Mouse (Mus musculus): ENCODE measurements around the gene Pax5. TPM values are rescaled to one million over a fixed set of nuclear protein-coding genes. Genes with fewer than 3 reads are reported as not detected.
"Not testable (repeated sequence)": the region's sequence is repeated elsewhere in the genome, so short reads cannot be mapped to it uniquely, and the experiment has no call there.

The Pax5 gene
- polyA plus RNA-seq (2015; fragmentation: Nextera tagmentation; extraction: Ambion mirVana), result 0.86 and 1.2 TPM in 2 replicates

DNA sequence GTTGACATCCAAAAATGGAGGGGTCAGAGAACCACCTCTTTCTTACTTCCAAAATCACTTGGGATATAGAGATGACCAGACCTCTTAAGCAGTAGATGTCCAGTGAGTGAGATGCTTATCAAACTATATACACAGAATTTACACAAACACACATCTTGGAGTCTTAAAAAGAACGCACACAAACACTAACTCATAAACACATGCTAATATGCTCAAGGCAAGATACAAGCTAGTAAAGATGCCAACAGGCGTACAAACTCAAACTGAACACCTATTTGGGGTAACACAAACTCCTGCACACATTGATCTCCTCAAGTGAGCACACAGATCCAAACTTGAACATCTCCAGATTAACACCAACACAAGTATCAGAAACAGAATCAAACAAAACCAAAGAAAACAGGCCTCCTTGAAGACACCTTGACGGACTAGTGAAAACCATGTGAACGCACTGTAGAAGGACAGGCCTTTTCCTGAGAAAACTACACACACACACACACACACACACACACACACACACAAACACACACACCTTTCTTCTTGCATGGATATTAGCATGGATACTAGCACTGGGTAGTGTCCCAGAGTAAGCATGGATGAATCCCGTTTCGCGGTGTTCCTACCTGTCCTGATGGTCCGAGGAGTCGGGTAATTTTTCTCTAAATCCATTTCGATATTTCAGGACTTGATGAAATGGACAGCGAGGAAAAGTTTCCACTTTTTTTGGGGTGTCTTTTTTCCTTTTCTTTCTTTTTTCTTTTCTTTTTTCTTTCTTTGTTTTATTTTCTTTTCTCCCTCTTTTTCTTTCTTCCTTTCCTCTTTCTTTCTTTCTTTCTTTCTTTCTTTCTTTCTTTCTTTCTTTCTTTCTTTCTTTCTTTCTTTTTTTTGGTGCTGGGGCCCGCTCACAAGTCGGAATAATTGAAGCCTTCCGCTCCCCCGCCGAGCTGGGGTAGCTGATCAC lies at the start of gene Pax5:
TSS of gene Pax5 (minus strand) at position 748 of the 961 bp plus-strand sequence.
- peaks cover 16% of the 10 kb centered on the region for H3K4me1 ChIP-seq
- H3K9ac ChIP-seq (replicated peaks), result no peak within 1 kb of the TSS
- no peak for ATAC-seq (ENCODE audit: low FRiP score)
- no peak within 1 kb of the TSS for H3K27ac ChIP-seq (replicated peaks)
- WGBS, result 30% methylated on average over 16 of the region's 16 CpGs
- no peaks in the 10 kb centered on the region for H3K36me3 ChIP-seq
- H3K4me2 ChIP-seq, result no peak within 1 kb of the TSS
- H3K4me3 ChIP-seq (replicated peaks), result no peak within 1 kb of the TSS
- peaks cover 95% of the 10 kb centered on the region for H3K27me3 ChIP-seq (replicated peaks)
- H3K9me3 ChIP-seq (replicated peaks), result no peaks in the 10 kb centered on the region

DNA sequence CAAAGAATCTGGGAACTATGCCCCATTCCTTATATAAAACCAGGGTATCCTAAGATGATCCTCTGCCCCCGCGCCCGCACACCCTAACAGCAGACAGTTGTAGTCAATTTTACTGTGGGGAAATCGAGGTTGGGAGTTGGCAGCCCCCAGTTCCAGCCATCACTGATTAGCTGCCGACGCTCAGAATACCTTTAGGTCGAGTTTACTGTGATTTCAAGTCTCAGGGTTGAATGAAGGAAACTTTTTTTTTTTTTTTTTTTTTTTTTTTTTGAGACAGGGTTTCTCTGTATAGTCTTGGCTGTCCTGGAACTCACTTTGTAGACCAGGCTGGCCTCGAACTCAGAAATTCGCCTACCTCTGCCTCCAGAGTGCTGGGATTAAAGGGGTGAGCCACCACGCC lies 46.8 kb upstream of the Pax5 start:
- H3K27me3 ChIP-seq (replicated peaks); H3K36me3 ChIP-seq; H3K9me3 ChIP-seq (replicated peaks); ATAC-seq (ENCODE audit: low FRiP score): not testable (repeated sequence)
- peak overlapping the region; percentile 73 for H3K4me2 ChIP-seq
- H3K9ac ChIP-seq (replicated peaks), result peak overlapping the region; percentile 97
- WGBS, result 10% methylated on average over 10 of the region's 10 CpGs
- peak overlapping the region; percentile 100 for H3K4me3 ChIP-seq (replicated peaks)
- H3K27ac ChIP-seq (replicated peaks), result peak overlapping the region; percentile 94
- peaks cover 16% of the 10 kb centered on the region for H3K4me1 ChIP-seq

DNA sequence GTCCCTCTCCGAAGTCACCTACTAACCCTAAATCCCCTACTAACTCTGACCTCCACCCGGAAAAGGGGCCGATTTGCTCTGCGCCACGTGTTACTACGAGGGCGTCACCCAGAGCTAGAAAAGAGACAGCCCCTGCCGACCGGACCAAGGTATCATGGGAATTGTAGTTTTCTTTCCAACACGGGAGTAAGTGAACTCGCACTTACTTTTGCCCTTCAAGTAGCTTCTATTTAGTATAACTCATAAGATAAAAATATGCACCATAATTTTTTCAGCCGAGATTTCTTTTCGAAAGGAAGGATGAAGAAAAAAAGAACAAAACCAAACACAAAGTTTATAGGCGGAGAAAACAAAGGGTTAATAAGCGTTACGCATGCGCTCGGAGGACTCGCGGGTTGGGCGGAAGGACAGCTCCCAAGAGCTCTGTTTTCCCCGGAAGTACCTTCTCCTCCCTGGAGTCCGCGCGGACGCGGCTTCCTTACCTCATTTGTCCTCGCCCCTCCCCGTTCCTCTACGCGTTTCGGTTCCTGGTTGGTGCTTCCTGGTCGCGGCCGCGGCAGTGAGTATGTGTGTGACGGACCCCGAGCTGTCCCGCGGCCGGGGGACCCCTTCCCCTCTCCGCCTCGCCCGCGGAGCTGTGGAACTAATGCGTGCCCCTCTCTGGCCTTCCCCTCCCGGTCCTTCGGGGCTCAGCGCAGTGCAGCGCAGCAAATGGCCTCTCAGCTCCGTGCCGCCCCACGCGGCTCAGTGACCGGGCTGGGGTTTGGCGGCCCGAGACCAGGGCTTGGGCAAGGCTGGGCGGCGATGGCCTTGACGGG lies 46.1 kb upstream of the Pax5 start:
- H3K36me3 ChIP-seq, result no peaks in the 10 kb centered on the region
- peaks cover 16% of the 10 kb centered on the region for H3K4me1 ChIP-seq
- peak overlapping the region; percentile 73 for H3K4me2 ChIP-seq
- H3K4me3 ChIP-seq (replicated peaks), result peak overlapping the region; percentile 100
- H3K27ac ChIP-seq (replicated peaks), result peak overlapping the region; percentile 94
- no peaks in the 10 kb centered on the region for H3K9me3 ChIP-seq (replicated peaks)
- WGBS, result under 1% methylated on average over 60 of the region's 60 CpGs
- ATAC-seq (ENCODE audit: low FRiP score), result peak; percentile 99
- no peaks in the 10 kb centered on the region for H3K27me3 ChIP-seq (replicated peaks)
- H3K9ac ChIP-seq (replicated peaks), result peak overlapping the region; percentile 97

DNA sequence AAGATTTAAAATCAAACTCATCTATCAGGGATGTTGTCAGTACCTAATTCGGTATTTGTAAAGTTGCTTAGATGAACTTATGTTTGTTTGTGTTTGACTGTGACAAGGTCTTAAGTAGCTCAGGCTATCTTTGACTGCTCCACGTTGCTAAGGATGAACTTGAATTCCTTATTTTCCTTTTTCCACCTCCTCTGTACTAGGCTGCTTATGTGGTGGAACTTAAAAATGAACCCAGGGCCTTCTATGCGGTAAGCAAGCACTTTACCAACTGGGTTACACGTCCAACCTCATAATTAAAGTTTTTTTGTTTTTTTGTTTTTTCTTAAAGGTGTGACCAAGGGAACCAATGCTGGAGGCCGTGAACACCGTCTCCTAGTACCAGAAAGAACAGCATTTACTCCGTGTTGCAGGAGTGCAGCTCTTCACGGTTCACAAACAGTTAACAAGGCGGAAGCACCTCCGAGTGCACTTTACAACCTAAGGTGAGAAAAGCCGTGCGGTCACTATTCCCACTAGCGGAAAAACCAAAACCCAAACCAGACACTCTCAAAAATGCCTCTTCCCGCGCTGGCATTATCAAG lies 45.4 kb upstream of the Pax5 start, which contains the start of gene Zcchc7:
TSS of gene Zcchc7 (plus strand) at position 325 of the 581 bp plus-strand sequence.
- peak; percentile 75 for ATAC-seq (ENCODE audit: low FRiP score)

DNA sequence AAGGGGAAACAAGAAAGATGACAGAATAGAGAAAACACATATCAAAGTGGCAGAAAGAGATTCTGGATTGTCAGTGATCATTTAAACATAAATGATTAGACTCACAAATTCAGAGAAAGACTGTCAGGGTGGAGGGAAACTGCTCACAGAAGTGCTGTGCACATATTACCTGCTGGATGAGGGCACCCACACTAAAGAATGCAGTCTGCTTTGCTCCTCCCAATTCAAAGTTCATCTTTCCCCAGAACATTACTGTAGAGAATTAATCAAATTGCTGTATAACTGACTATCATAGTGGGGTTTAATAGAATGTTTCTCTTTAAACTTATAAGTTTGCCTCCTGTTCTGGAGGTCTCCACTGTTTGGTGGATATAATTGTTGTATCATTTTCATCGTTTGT lies 30.2 kb upstream of the Pax5 start:
- no peak overlapping the region for H3K4me3 ChIP-seq (replicated peaks)
- H3K4me1 ChIP-seq, result no peaks in the 10 kb centered on the region
- no peak overlapping the region for H3K4me2 ChIP-seq
- no peaks in the 10 kb centered on the region for H3K9me3 ChIP-seq (replicated peaks)
- no peak for ATAC-seq (ENCODE audit: low FRiP score)
- no peaks in the 10 kb centered on the region for H3K36me3 ChIP-seq
- H3K9ac ChIP-seq (replicated peaks), result no peak overlapping the region
- H3K27ac ChIP-seq (replicated peaks), result no peak overlapping the region
- WGBS, result 84% methylated on average over 1 of the region's 1 CpGs
- no peaks in the 10 kb centered on the region for H3K27me3 ChIP-seq (replicated peaks)

More for the DNA sequence above, 45.4 kb upstream of the Pax5 start, which contains the start of gene Zcchc7:
- Histone ChIP-seq H3K27ac (replicated peaks) (peak within 1 kb of the TSS; percentile 94), H3K4me3 (replicated peaks) (peak within 1 kb of the TSS; percentile 100), H3K36me3 (no peaks in the 10 kb centered on the region), H3K4me1 (peaks cover 16% of the 10 kb centered on the region), H3K9me3 (replicated peaks) (no peaks in the 10 kb centered on the region), H3K27me3 (replicated peaks) (no peaks in the 10 kb centered on the region), H3K9ac (replicated peaks) (peak within 1 kb of the TSS; percentile 97), H3K4me2 (peak within 1 kb of the TSS; percentile 73)
- 5% methylated on average over 15 of the region's 15 CpGs for WGBS

DNA sequence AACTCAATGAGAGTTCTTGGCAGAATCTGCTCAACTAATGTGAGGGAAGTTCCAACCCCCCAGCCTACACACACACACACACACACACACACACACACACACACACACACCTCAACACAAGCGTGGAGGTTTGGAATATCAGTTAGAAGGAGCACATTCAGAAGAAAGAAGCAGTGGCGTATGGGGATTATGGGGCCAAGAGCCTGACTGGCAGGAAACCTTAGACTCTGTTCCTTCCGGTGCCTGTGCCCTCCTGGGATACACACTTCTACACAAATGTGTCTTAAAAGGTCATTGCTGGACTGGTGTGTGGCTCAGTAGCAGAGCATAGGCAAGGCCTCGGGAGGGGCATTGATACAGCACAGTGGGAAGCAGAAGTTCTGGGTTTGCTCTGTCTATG lies 10.9 kb upstream of the Pax5 start:
- no peak overlapping the region for H3K4me2 ChIP-seq
- H3K9me3 ChIP-seq (replicated peaks), result no peaks in the 10 kb centered on the region
- no peak overlapping the region for H3K27ac ChIP-seq (replicated peaks)
- H3K4me3 ChIP-seq (replicated peaks), result no peak overlapping the region
- H3K4me1 ChIP-seq, result no peaks in the 10 kb centered on the region
- no peak overlapping the region for H3K9ac ChIP-seq (replicated peaks)
- 85% methylated on average over 4 of the region's 4 CpGs for WGBS
- no peaks in the 10 kb centered on the region for H3K36me3 ChIP-seq
- ATAC-seq (ENCODE audit: low FRiP score), result no peak
- H3K27me3 ChIP-seq (replicated peaks), result peaks cover 36% of the 10 kb centered on the region

DNA sequence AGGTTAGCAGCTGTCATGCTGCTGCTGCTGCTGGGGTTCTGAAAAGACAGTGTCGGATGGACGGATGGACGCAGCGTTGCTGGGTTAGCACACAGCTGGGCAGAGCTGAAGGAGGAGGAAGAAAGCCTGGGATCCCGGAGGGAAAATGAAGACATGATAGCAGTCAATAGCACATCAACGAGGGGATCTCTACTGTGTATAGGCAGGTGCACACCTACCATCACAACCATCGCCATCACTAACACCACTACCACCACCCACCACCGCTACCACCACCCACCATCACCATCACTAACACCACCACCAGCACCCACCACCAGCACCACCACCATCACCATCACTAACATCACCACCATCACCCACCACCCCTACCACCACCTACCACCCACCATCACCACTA lies 9.8 kb upstream of the Pax5 start:
- H3K27me3 ChIP-seq (replicated peaks), result peaks cover 44% of the 10 kb centered on the region
- H3K9ac ChIP-seq (replicated peaks), result no peak overlapping the region
- WGBS, result 85% methylated on average over 8 of the region's 8 CpGs
- no peak for ATAC-seq (ENCODE audit: low FRiP score)
- no peak overlapping the region for H3K4me2 ChIP-seq
- H3K36me3 ChIP-seq, result no peaks in the 10 kb centered on the region
- H3K9me3 ChIP-seq (replicated peaks), result no peaks in the 10 kb centered on the region
- no peak overlapping the region for H3K4me3 ChIP-seq (replicated peaks)
- H3K4me1 ChIP-seq, result no peaks in the 10 kb centered on the region
- no peak overlapping the region for H3K27ac ChIP-seq (replicated peaks)

DNA sequence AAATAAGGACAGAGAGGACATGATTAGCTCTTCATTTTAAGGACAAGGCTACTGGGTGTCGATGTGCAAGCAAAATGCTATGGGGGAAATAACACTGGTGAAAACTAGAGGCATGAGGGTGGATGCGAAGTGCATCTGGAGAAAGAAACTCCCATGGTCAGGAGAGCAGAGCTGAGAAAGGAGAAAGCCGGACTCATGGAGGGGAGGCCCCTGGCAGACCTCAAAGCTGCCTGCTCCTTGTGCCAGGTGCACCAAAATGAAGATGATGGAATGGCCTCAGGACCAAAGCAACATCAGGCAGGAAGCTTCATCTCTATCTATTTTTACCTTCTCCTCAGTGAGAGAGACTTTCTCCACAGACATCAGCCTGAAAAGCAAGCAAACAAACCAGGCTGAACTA lies 7.4 kb upstream of the Pax5 start:
- Histone ChIP-seq H3K4me2 (no peak overlapping the region), H3K9ac (replicated peaks) (no peak overlapping the region), H3K36me3 (no peaks in the 10 kb centered on the region), H3K4me3 (replicated peaks) (no peak overlapping the region), H3K4me1 (peaks cover 6% of the 10 kb centered on the region), H3K27me3 (replicated peaks) (peaks cover 68% of the 10 kb centered on the region), H3K27ac (replicated peaks) (no peak overlapping the region), H3K9me3 (replicated peaks) (no peaks in the 10 kb centered on the region)
- ATAC-seq (ENCODE audit: low FRiP score), result no peak
- 80% methylated on average over 3 of the region's 3 CpGs for WGBS

DNA sequence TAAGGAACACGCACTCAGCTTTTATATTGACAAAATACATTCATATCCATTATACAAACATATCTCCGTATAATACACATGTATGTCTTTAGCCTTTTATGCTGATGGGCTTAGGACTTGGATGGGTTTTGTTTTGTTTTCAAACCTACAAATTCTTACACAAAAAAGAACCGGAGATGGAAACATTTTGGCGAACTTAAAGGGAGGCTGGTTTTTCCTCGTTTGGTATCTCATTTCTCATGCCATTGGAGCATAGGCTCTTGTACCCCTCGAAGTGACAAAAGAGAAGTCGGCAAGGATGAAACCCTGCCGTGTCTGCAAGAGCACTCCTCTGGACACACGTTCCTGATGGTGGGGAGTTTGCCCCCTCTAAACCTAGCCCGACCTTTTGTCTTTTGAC lies 6.1 kb upstream of the Pax5 start:
- Histone ChIP-seq H3K27ac (replicated peaks) (no peak overlapping the region), H3K4me2 (no peak overlapping the region), H3K36me3 (no peaks in the 10 kb centered on the region), H3K27me3 (replicated peaks) (peaks cover 77% of the 10 kb centered on the region), H3K4me1 (peaks cover 11% of the 10 kb centered on the region), H3K9me3 (replicated peaks) (no peaks in the 10 kb centered on the region), H3K4me3 (replicated peaks) (no peak overlapping the region), H3K9ac (replicated peaks) (no peak overlapping the region)
- WGBS, result 4% methylated on average over 10 of the region's 10 CpGs
- ATAC-seq (ENCODE audit: low FRiP score), result no peak

DNA sequence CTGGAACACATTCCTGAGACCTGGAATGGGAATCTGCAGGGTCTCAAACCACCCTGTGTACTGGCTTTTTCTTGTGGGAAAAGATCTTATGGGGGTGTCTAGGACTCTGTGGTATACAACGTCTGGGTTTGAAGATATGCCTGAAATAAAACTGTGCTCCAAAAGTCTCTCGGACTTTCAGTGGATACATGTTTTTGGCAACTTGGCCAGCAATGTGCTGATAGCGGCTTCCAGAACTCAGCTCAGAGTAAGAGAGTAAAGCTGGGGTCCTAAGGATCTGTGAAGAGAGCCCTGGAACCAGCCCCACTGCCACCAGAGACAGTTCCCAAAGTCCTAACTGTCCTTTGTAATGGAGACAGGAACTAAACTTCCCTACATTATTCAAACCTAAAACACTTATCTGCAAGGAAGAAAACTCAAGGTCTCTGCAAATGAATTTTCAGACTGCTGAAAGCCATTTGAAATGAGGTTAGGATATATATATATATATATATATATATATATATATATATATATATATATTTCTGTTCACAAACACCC lies 5.4 kb upstream of the Pax5 start:
- no peaks in the 10 kb centered on the region for H3K9me3 ChIP-seq (replicated peaks)
- ATAC-seq (ENCODE audit: low FRiP score), result no peak
- H3K36me3 ChIP-seq, result no peaks in the 10 kb centered on the region
- peaks cover 13% of the 10 kb centered on the region for H3K4me1 ChIP-seq
- WGBS, result 11% methylated on average over 3 of the region's 3 CpGs
- H3K4me2 ChIP-seq, result no peak overlapping the region
- no peak overlapping the region for H3K9ac ChIP-seq (replicated peaks)
- H3K27me3 ChIP-seq (replicated peaks), result peaks cover 84% of the 10 kb centered on the region
- H3K4me3 ChIP-seq (replicated peaks), result no peak overlapping the region
- H3K27ac ChIP-seq (replicated peaks), result no peak overlapping the region

DNA sequence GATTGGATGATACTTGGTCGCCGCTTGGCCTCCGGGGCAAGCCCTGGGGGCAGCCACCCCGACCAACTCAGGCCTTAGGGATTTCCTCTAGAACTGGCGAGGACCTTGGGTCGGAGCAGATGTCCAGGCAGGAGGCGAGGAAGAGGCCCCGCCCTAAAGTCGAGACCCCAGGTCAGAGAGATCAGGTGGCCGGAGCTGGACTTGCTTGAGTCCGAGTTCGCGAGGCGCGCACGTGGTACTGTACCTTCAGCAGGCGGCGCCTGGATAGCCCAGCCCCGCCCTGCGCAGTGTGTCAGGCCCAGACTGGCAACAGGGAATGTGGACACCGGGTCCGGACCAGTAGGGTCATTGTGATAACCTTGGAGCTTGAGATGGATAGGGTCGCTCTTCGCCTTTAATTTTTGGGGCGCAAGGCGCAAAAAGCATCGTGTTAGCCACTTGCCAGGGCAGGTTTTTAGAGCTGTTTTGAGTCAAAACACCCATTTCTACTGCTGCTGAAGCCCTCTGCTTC lies 3.9 kb upstream of the Pax5 start:
- no peaks in the 10 kb centered on the region for H3K9me3 ChIP-seq (replicated peaks)
- no peak overlapping the region for H3K4me3 ChIP-seq (replicated peaks)
- H3K4me1 ChIP-seq, result peaks cover 15% of the 10 kb centered on the region
- no peak overlapping the region for H3K4me2 ChIP-seq
- H3K27ac ChIP-seq (replicated peaks), result no peak overlapping the region
- no peak overlapping the region for H3K9ac ChIP-seq (replicated peaks)
- peaks cover 88% of the 10 kb centered on the region for H3K27me3 ChIP-seq (replicated peaks)
- WGBS, result under 1% methylated on average over 27 of the region's 27 CpGs
- no peak for ATAC-seq (ENCODE audit: low FRiP score)
- no peaks in the 10 kb centered on the region for H3K36me3 ChIP-seq

All from neural tube, embryonic 15.5 days (tissue).